Mouse (Mus musculus) midbrain, embryonic 14.5 days (tissue): ENCODE measurements around the gene Serpinb6a. TPM values are rescaled to one million over a fixed set of nuclear protein-coding genes. Genes with fewer than 3 reads are reported as not detected.

ENCODE experiments used
- ATAC-seq: fragments of 200-750 bp; cut with Nextera tagmentation; 2 replicates; pipeline ENCODE4 v1.8.0; 2017; ENCODE audit warnings: moderate number of reproducible peaks, moderate library complexity; ENCODE audit not compliant: low FRiP score, low TSS enrichment
- DNase-seq: peaks from one replicate; pipeline ENCODE4 v3.0.0-alpha.2; 2015
- H3K27ac ChIP-seq: fragments of 300-500 bp; sonication (generic); replicated peaks from 2 replicates; pipeline ENCODE4 v1.5.1; 2014; ENCODE audit warnings: mild to moderate bottlenecking, low read depth, low read length, moderate library complexity
- H3K27me3 ChIP-seq: fragments of 300-500 bp; sonication (generic); 2 replicates; pipeline ENCODE4 v1.6.1; 2014; ENCODE audit warnings: low read length, control low read depth, mixed read lengths; ENCODE audit not compliant: control insufficient read depth, insufficient read depth
- H3K36me3 ChIP-seq: fragments of 300-500 bp; sonication (generic); 2 replicates; pipeline ENCODE4 v1.6.1; 2014; ENCODE audit warnings: low read length, control low read depth; ENCODE audit not compliant: control insufficient read depth, insufficient read depth
- H3K4me1 ChIP-seq: fragments of 300-500 bp; sonication (generic); 2 replicates; pipeline ENCODE4 v1.6.1; 2014; ENCODE audit warnings: mild to moderate bottlenecking, antibody characterized with exemption, low read length, control low read depth; ENCODE audit not compliant: control insufficient read depth, insufficient read depth
- H3K4me2 ChIP-seq: fragments of 300-500 bp; sonication (generic); 2 replicates; pipeline ENCODE4 v1.6.1; 2014; ENCODE audit warnings: mild to moderate bottlenecking, low read length, moderate library complexity
- H3K4me3 ChIP-seq: fragments of 300-500 bp; sonication (generic); replicated peaks from 2 replicates; pipeline ENCODE4 v1.5.1; 2014; ENCODE audit warnings: low read depth, low read length
- H3K9ac ChIP-seq: fragments of 300-500 bp; sonication (generic); replicated peaks from 2 replicates; pipeline ENCODE4 v1.6.1; 2014; ENCODE audit warnings: mild to moderate bottlenecking, low read length, moderate library complexity
- H3K9me3 ChIP-seq: fragments of 300-500 bp; sonication (generic); 2 replicates; pipeline ENCODE4 v1.6.1; 2016; ENCODE audit warnings: low read length, control low read depth, mixed read lengths; ENCODE audit not compliant: control insufficient read depth
- WGBS: fragments of 180-500 bp; shearing (Covaris S2); extraction: QIAGEN DNeasy Blood & Tissue Kit; methylation state at CpG from one replicate; pipeline ENCODE4 v1.1.7; 2014; 5-methylcytosine and 5-hydroxymethylcytosine counted together
- polyA plus RNA-seq: library from polyadenylated mRNA; unstranded; fragments of >200 nt; fragmentation: Nextera tagmentation; extraction: Ambion mirVana; gene quantifications from 2 replicates; pipeline ENCODE4 v1.2.1, GENCODE M21; 2014

Gene Serpinb6a
- polyA plus RNA-seq, 1 experiment from 2014 or later, result 40.0 TPM

GRCm38 (mm10) chr13:33905176-33905954 is 97.2 kb downstream of the Serpinb6a start, which contains the start of gene Serpinb6c:
TSS of gene Serpinb6c (minus strand) at chr13:33905708.
- Histone ChIP-seq H3K36me3 (no peaks in the 10 kb centered on the region), H3K27me3 (no peaks in the 10 kb centered on the region), H3K4me3 (no peak within 1 kb of the TSS), H3K4me2 (no peak within 1 kb of the TSS), H3K9ac (no peak within 1 kb of the TSS), H3K4me1 (no peaks in the 10 kb centered on the region), H3K9me3 (no peaks in the 10 kb centered on the region), H3K27ac (no peak within 1 kb of the TSS)
- 77% methylated on average over 18 of the region's 18 CpGs for WGBS
- ATAC-seq, result no peak; the same call in 1 of the 2 replicates
- no peak for DNase-seq

DNA sequence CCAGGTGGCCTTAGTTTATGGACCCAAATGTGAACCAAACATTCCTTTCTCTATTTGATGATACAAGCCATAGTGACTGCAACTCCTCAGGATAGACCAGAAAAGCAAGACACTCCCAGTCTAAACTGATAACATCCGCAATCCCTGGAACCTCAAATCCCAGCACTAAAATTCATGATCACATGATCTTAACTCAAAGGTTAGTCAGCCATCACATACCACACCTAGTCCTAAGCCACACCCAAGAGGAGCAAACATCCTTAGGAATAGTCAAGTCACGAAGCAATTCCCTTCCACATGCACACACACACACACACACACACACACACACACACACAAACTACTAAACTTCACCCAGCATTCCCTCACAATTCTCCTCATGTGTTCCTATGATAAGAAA is 99.3 kb downstream of the Serpinb6a start:
- WGBS, result 90% methylated on average over 2 of the region's 2 CpGs
- H3K4me2 ChIP-seq, result no peak overlapping the region
- DNase-seq (no peak), ATAC-seq (no peak)
- no peaks in the 10 kb centered on the region for H3K27me3 ChIP-seq
- H3K4me3 ChIP-seq, result no peak overlapping the region
- H3K36me3 ChIP-seq, result no peaks in the 10 kb centered on the region
- no peak overlapping the region for H3K9ac ChIP-seq
- H3K9me3 ChIP-seq, result no peaks in the 10 kb centered on the region
- no peaks in the 10 kb centered on the region for H3K4me1 ChIP-seq
- H3K27ac ChIP-seq, result no peak overlapping the region

- no peaks in the 10 kb centered on the region for H3K9me3 ChIP-seq
- no peak for ATAC-seq
- no peak overlapping the region for H3K4me2 ChIP-seq
- 40% methylated on average over 2 of the region's 2 CpGs for WGBS
- H3K9ac ChIP-seq, result no peak overlapping the region
- DNase-seq, result peak; percentile 68
- H3K36me3 ChIP-seq, result no peaks in the 10 kb centered on the region
- no peaks in the 10 kb centered on the region for H3K4me1 ChIP-seq
- no peak overlapping the region for H3K4me3 ChIP-seq
- no peaks in the 10 kb centered on the region for H3K27me3 ChIP-seq
- no peak overlapping the region for H3K27ac ChIP-seq
Measured at GRCm38 (mm10) chr13:33894207-33894606, 108.4 kb downstream of the Serpinb6a start.

Other genes with a start within 250 kb of the Serpinb6a start
- gene Serpinb6e, start 159.4 kb downstream of the Serpinb6a start, polyA plus RNA-seq, result not detected in 2 replicates
- 0.16 TPM in 1 of 2 replicates, not detected in the other for gene Serpinb6c, start 97.1 kb downstream of the Serpinb6a start, polyA plus RNA-seq
- gene Nqo2, start 38.1 kb downstream of the Serpinb6a start, polyA plus RNA-seq, result 4.7 and 9.4 TPM in 2 replicates
- 4.2 and 4.7 TPM in 2 replicates for gene Ripk1, start 431 bp downstream of the Serpinb6a start, polyA plus RNA-seq
- 28.7 and 36.8 TPM in 2 replicates for gene Bphl, start 34.8 kb upstream of the Serpinb6a start, polyA plus RNA-seq
- gene Tubb2a, start 75.2 kb upstream of the Serpinb6a start, polyA plus RNA-seq, result 2,201 and 2,712 TPM in 2 replicates
- 758 and 1,005 TPM in 2 replicates for gene Tubb2b, start 127.7 kb upstream of the Serpinb6a start, polyA plus RNA-seq
- gene Psmg4, start 160.2 kb upstream of the Serpinb6a start, polyA plus RNA-seq, result 79.2 and 96.7 TPM in 2 replicates